Mouse (Mus musculus): ENCODE results near the gene Rcor1.

Gene Rcor1

GRCm38 (mm10) chr12:111134791-111135733 is 95.9 kb downstream of the Rcor1 start:
- DNase-seq (ENCODE audit: low spot score), result no peak

GRCm38 (mm10) chr12:111135953-111136352 is 96.8 kb downstream of the Rcor1 start:
- DNase-seq (ENCODE audit: low spot score), result no peak

- DNase-seq (ENCODE audit: low spot score), result no peak
Observed at GRCm38 (mm10) chr12:111137079-111137478, 97.9 kb downstream of the Rcor1 start.

GRCm38 (mm10) chr12:111143005-111143508 is 103.9 kb downstream of the Rcor1 start:
- no peak for DNase-seq (ENCODE audit: low spot score)

- no peak for DNase-seq (ENCODE audit: low spot score)
Observed at GRCm38 (mm10) chr12:111143509-111144063, 104.4 kb downstream of the Rcor1 start.

GRCm38 (mm10) chr12:111144598-111144997 is 105.4 kb downstream of the Rcor1 start:
- no peak for DNase-seq (ENCODE audit: low spot score)

GRCm38 (mm10) chr12:111145269-111145668 is 106.1 kb downstream of the Rcor1 start:
- no peak for DNase-seq (ENCODE audit: low spot score)

GRCm38 (mm10) chr12:111149495-111150235 is 110.5 kb downstream of the Rcor1 start:
- no peak for DNase-seq (ENCODE audit: low spot score)

GRCm38 (mm10) chr12:111150236-111150596 is 111.1 kb downstream of the Rcor1 start:
- DNase-seq (ENCODE audit: low spot score), result no peak

GRCm38 (mm10) chr12:111151422-111152156 is 112.4 kb downstream of the Rcor1 start:
- DNase-seq (ENCODE audit: low spot score), result no peak

GRCm38 (mm10) chr12:111152579-111152978 is 113.4 kb downstream of the Rcor1 start:
- no peak for DNase-seq (ENCODE audit: low spot score)

GRCm38 (mm10) chr12:111152981-111153710 is 114.0 kb downstream of the Rcor1 start:
- no peak for DNase-seq (ENCODE audit: low spot score)

GRCm38 (mm10) chr12:111153946-111154345 is 114.8 kb downstream of the Rcor1 start:
- no peak for DNase-seq (ENCODE audit: low spot score)

GRCm38 (mm10) chr12:111154641-111155040 is 115.5 kb downstream of the Rcor1 start:
- DNase-seq (ENCODE audit: low spot score), result no peak

GRCm38 (mm10) chr12:111155756-111156155 is 116.6 kb downstream of the Rcor1 start:
- no peak for DNase-seq (ENCODE audit: low spot score)

GRCm38 (mm10) chr12:111159659-111160428 is 120.7 kb downstream of the Rcor1 start:
- no peak for DNase-seq (ENCODE audit: low spot score)

- no peak for DNase-seq (ENCODE audit: low spot score)
Observed at GRCm38 (mm10) chr12:111160871-111161270, 121.7 kb downstream of the Rcor1 start.

- no peak for DNase-seq (ENCODE audit: low spot score)
Observed at GRCm38 (mm10) chr12:111161943-111162311, 122.8 kb downstream of the Rcor1 start.

GRCm38 (mm10) chr12:111162312-111163061 is 123.3 kb downstream of the Rcor1 start:
- no peak for DNase-seq (ENCODE audit: low spot score)

GRCm38 (mm10) chr12:111164310-111164751 is 125.2 kb downstream of the Rcor1 start:
- peak; percentile 85 for DNase-seq (ENCODE audit: low spot score)

Measured in left cerebral cortex, adult 11 months (tissue).